Mouse (Mus musculus) erythroblast, embryonic 14.5 days (primary cell): ENCODE data around the gene Zfp287.

Source experiments
- GATA1 ChIP-seq: IDR thresholded peaks from 2 replicates; pipeline ENCODE4 v1.6.1; 2012; ENCODE audit warnings: low read length, inconsistent platforms, mixed read lengths
- TAL1 ChIP-seq: IDR thresholded peaks from 3 replicates; pipeline ENCODE4 v1.6.1; 2012; ENCODE audit warnings: low read length, inconsistent platforms, mixed read lengths

GRCm38 (mm10) chr11:62748062-62748461, 16.4 kb upstream of the Zfp287 start:
- no peak for TF ChIP-seq TAL1
- no peak for TF ChIP-seq GATA1
